Mouse (Mus musculus) layer of hippocampus, postnatal 36 days (tissue): Measurements from ENCODE around the gene Camkv. TPM values are rescaled to one million over a fixed set of nuclear protein-coding genes. Genes with fewer than 3 reads are reported as not detected.

ENCODE experiments used
- DNase-seq, 2 experiments: peaks; one replicate each; pipeline ENCODE4 v3.0.0; 2022
- total RNA-seq, 2 experiments: library from RNA; stranded (reverse); gene quantifications; 2 replicates each; pipeline ENCODE4 v1.2.3; 2021

Gene Camkv
- total RNA-seq, 2 experiments from 2014 or later = 510 to 566 TPM

GRCm38 (mm10) chr9:107963700-107964099 lies 28.2 kb downstream of the Camkv start:
- DNase-seq = no peak

GRCm38 (mm10) chr9:107964681-107965080 lies 29.2 kb downstream of the Camkv start:
- DNase-seq = no peak

- DNase-seq = no peak
Observed at GRCm38 (mm10) chr9:107966676-107967075, 31.2 kb downstream of the Camkv start.

- no peak for DNase-seq
Observed at GRCm38 (mm10) chr9:107967437-107967836, 32.0 kb downstream of the Camkv start.

- DNase-seq = no peak
Observed at GRCm38 (mm10) chr9:107968531-107968930, 33.1 kb downstream of the Camkv start.

GRCm38 (mm10) chr9:107970311-107970710 lies 34.8 kb downstream of the Camkv start:
- no peak for DNase-seq

- no peak for DNase-seq
Observed at GRCm38 (mm10) chr9:107971690-107972541, 36.4 kb downstream of the Camkv start.

GRCm38 (mm10) chr9:107974491-107975171 lies 39.2 kb downstream of the Camkv start:
- DNase-seq = no peak

GRCm38 (mm10) chr9:107975399-107976386 lies 40.2 kb downstream of the Camkv start, which contains the start of gene Uba7:
Gene Uba7, plus strand, starts transcription at chr9:107975505.
- DNase-seq = no peak

- no peak for DNase-seq
Observed at GRCm38 (mm10) chr9:107978815-107979214, 43.3 kb downstream of the Camkv start.

GRCm38 (mm10) chr9:107981684-107982605 lies 46.5 kb downstream of the Camkv start:
- DNase-seq = peak; percentile 52 to 58

GRCm38 (mm10) chr9:107982681-107983346 lies 47.3 kb downstream of the Camkv start, which contains the start of gene Gm20661:
Gene Gm20661, plus strand, starts transcription at chr9:107983058.
- DNase-seq = peak; percentile 64 to 68

- DNase-seq = peak; percentile 30 to 44
Observed at GRCm38 (mm10) chr9:107983421-107983890, 48.0 kb downstream of the Camkv start.

- no peak for DNase-seq
Observed at GRCm38 (mm10) chr9:107984052-107984753, 48.7 kb downstream of the Camkv start.

- no peak for DNase-seq
Observed at GRCm38 (mm10) chr9:107984754-107985055, 49.2 kb downstream of the Camkv start.

GRCm38 (mm10) chr9:107985131-107986119 lies 50.0 kb downstream of the Camkv start, which contains the start of gene Inka1:
Gene Inka1, minus strand, starts transcription at chr9:107985879.
- DNase-seq = peak; percentile 75 to 79

GRCm38 (mm10) chr9:107986376-107986775 lies 50.9 kb downstream of the Camkv start:
- DNase-seq = peak; percentile 78

- no peak for DNase-seq
Observed at GRCm38 (mm10) chr9:107987950-107988349, 52.5 kb downstream of the Camkv start.
